Mouse (Mus musculus) hindbrain, embryonic 12.5 days (tissue): ENCODE data around the gene Dpyd. TPM values are rescaled to one million over a fixed set of nuclear protein-coding genes. Genes with fewer than 3 reads are reported as not detected.

ENCODE experiments used
- ATAC-seq: fragments of 200-750 bp; cut with Nextera tagmentation; 2 replicates; pipeline ENCODE4 v1.8.0; 2017; ENCODE audit warnings: moderate TSS enrichment; ENCODE audit not compliant: low FRiP score
- H3K27ac ChIP-seq: fragments of 300-500 bp; sonication (generic); 2 replicates; pipeline ENCODE4 v1.5.1; 2016; ENCODE audit warnings: mild to moderate bottlenecking
- H3K27me3 ChIP-seq: fragments of 300-500 bp; sonication (generic); 2 replicates; pipeline ENCODE4 v1.6.1; 2016; ENCODE audit warnings: mild to moderate bottlenecking
- H3K36me3 ChIP-seq: fragments of 300-500 bp; sonication (generic); 2 replicates; pipeline ENCODE4 v1.6.1; 2016; ENCODE audit warnings: mild to moderate bottlenecking
- H3K4me1 ChIP-seq: fragments of 300-500 bp; sonication (generic); 2 replicates; pipeline ENCODE4 v1.6.1; 2016
- H3K4me2 ChIP-seq: fragments of 300-500 bp; sonication (generic); replicated peaks from 2 replicates; pipeline ENCODE4 v1.6.1; 2016; ENCODE audit warnings: mild to moderate bottlenecking
- H3K4me3 ChIP-seq: fragments of 300-500 bp; sonication (generic); 2 replicates; pipeline ENCODE4 v1.5.1; 2016; ENCODE audit warnings: mild to moderate bottlenecking
- H3K9ac ChIP-seq: fragments of 300-500 bp; sonication (generic); 2 replicates; pipeline ENCODE4 v1.6.1; 2016; ENCODE audit warnings: mild to moderate bottlenecking, moderate library complexity
- H3K9me3 ChIP-seq: fragments of 300-500 bp; sonication (generic); replicated peaks from 2 replicates; pipeline ENCODE4 v1.6.1; 2016; ENCODE audit warnings: mild to moderate bottlenecking
- WGBS: fragments of 180-500 bp; shearing (Covaris S2); methylation state at CpG from one replicate; pipeline ENCODE4 v1.1.7; 2016; 5-methylcytosine and 5-hydroxymethylcytosine counted together
- polyA plus RNA-seq: library from polyadenylated mRNA; unstranded; fragments of >200 nt; fragmentation: Nextera tagmentation; extraction: Ambion mirVana; gene quantifications from 2 replicates; pipeline ENCODE4 v1.2.1, GENCODE M21; 2016

Gene Dpyd
- polyA plus RNA-seq, 1 experiment from 2014 or later = 6.6 TPM

DNA sequence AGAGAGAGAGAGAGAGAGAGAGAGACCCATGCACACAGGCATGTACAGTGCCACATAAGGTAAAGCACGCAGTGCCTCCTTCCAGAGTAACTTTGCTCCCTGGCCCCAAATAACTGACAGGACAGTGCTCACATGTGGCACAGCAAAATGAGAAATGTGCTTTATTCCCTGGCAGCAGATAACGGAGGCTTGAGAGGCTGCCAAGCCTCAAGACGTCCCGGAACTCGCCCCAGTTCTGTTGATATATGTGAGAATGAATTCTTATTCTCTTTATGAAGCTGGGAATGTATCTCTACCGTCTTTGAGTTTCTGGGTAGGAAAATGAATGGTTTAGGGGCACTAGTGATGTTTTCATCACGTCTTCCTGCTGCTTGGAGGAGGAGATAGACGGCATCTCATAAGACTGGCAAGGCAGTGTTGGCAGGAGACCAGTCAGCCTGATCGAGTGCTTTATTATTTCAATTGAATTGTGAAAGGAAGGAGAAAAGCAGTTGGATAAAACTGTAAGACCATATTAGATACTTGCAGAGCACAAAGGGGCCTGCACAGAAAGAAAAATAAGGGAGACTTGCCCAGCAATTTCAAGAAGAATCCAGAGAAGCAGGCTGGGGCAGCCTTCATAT lies 857.3 kb downstream of the Dpyd start:
- no peaks in the 10 kb centered on the region for H3K4me1 ChIP-seq
- ATAC-seq = no peak
- no peaks in the 10 kb centered on the region for H3K9me3 ChIP-seq
- no peak overlapping the region for H3K4me3 ChIP-seq
- H3K36me3 ChIP-seq = no peaks in the 10 kb centered on the region
- H3K27ac ChIP-seq = no peak overlapping the region
- no peak overlapping the region for H3K9ac ChIP-seq
- no peaks in the 10 kb centered on the region for H3K27me3 ChIP-seq
- H3K4me2 ChIP-seq = no peak overlapping the region
- WGBS = 79% methylated on average over 9 of the region's 9 CpGs

DNA sequence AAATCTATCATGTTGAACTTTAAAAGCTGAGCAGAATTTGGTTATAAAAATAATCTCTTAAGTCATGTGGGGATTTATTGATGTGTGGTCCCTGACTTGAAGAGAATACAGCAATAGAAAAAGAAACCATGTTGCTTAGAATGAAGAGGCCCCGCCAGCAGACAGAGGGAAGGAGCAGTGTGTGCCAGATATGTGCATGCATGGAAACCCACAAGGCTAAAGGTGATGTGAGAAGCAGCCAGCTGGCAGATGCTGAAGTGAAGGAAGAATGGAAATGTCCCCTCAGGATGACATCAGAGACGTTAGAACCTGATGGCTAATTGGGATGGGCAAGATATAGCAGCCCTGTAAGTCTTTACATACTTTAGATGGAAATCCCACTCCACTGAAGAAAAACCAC lies 857.8 kb downstream of the Dpyd start:
- WGBS = 80% methylated on average over 2 of the region's 2 CpGs
- Histone ChIP-seq H3K36me3 (no peaks in the 10 kb centered on the region), H3K4me3 (no peak overlapping the region), H3K9ac (no peak overlapping the region), H3K4me2 (no peak overlapping the region), H3K27ac (no peak overlapping the region), H3K9me3 (no peaks in the 10 kb centered on the region), H3K4me1 (no peaks in the 10 kb centered on the region), H3K27me3 (no peaks in the 10 kb centered on the region)
- ATAC-seq = no peak

DNA sequence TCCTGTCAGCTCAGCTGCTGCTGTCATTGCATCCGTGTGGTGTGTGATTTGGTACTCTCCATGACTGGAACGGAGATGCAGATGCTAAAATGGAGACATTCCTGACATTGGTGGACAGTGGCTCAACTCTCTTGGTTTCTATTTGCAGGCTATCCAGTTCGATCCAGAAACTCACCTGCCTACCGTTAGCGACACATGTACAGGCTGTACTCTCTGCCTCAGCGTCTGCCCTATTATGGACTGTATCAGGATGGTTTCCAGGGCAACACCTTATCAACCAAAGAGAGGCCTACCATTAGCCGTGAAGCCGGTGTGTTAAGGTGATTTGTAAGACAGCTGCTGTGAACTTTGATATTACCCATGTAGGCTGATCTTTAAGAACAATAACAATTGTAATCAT lies 869.4 kb downstream of the Dpyd start:
- no peak for ATAC-seq
- Histone ChIP-seq H3K36me3 (no peaks in the 10 kb centered on the region), H3K9ac (no peak overlapping the region), H3K9me3 (no peaks in the 10 kb centered on the region), H3K27me3 (no peaks in the 10 kb centered on the region), H3K4me1 (no peaks in the 10 kb centered on the region), H3K4me2 (no peak overlapping the region), H3K27ac (no peak overlapping the region), H3K4me3 (no peak overlapping the region)
- 77% methylated on average over 8 of the region's 8 CpGs for WGBS

DNA sequence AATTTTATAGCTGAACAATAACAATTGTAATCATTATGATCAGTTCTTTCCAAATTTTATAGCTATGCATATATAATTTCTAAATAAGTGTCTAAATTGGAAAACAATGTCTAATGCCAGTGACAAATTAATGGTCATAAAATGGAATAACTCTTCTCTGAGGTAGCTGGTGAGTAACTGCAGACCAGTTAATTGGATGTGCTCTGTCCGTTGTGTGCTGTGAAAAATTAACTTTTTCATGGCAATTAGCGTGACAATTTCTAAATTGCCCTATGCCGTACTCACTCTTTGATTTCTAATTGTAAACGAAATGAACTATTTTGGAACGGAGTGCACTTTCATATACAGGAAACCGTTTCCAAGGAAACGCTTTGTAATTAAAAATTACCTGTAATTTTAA lies 869.8 kb downstream of the Dpyd start:
- WGBS = 81% methylated on average over 7 of the region's 7 CpGs
- no peak overlapping the region for H3K27ac ChIP-seq

DNA sequence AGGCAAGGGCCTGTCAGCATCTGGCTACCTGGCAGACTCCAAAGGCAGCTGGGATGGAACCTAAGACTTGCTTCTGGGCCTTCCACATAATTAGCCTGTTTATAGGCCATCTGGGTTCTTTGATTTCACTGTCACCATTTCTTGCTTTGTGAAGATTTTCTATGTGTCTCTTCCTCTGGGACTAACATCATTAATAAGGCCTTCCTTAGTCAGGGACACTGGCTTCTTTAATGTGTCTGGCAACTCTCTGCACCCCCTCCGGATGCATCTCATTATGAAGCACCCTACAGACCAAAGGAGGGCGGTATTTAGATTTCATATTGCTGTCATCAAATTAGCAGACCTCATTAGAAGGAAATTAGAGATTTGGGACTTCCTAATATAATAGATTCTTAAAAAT lies 885.6 kb downstream of the Dpyd start:
- Histone ChIP-seq H3K27ac (no peak overlapping the region), H3K9me3 (no peaks in the 10 kb centered on the region), H3K4me3 (no peak overlapping the region), H3K4me2 (no peak overlapping the region), H3K4me1 (no peaks in the 10 kb centered on the region), H3K36me3 (no peaks in the 10 kb centered on the region), H3K9ac (no peak overlapping the region), H3K27me3 (no peaks in the 10 kb centered on the region)
- no peak for ATAC-seq
- 75% methylated on average over 2 of the region's 2 CpGs for WGBS

More for the DNA sequence above, 869.8 kb downstream of the Dpyd start:
- H3K9me3 ChIP-seq = no peaks in the 10 kb centered on the region
- H3K36me3 ChIP-seq = no peaks in the 10 kb centered on the region
- H3K27me3 ChIP-seq = no peaks in the 10 kb centered on the region
- no peak overlapping the region for H3K4me3 ChIP-seq
- no peak overlapping the region for H3K4me2 ChIP-seq
- no peaks in the 10 kb centered on the region for H3K4me1 ChIP-seq
- no peak for ATAC-seq
- no peak overlapping the region for H3K9ac ChIP-seq

DNA sequence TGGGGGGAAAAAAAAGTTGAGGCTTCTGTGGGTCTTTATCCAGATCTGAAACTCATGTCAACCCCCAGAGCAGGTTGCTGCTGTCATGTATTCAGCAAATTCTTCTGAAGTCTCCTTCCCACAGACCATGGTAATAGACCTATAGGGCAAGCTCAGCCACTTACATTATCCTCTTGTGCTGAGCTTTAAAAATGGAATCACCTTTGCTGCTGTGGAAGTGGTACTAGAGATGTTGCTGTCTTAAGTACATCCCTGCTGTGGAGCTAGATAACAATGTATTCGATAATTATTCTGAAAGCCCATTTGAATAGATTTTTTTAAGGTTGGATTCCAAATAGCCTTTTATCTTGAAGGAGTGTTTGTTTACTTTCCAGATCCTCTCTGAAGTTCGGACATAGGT lies 902.1 kb downstream of the Dpyd start:
- H3K4me1 ChIP-seq = peaks cover 3% of the 10 kb centered on the region; the same call in 1 of the 2 replicates
- H3K9me3 ChIP-seq = no peaks in the 10 kb centered on the region
- no peaks in the 10 kb centered on the region for H3K36me3 ChIP-seq
- H3K4me3 ChIP-seq = no peak overlapping the region
- 74% methylated on average over 2 of the region's 2 CpGs for WGBS
- ATAC-seq = no peak
- no peak overlapping the region for H3K9ac ChIP-seq
- no peak overlapping the region for H3K4me2 ChIP-seq
- no peak overlapping the region for H3K27ac ChIP-seq
- H3K27me3 ChIP-seq = no peaks in the 10 kb centered on the region

DNA sequence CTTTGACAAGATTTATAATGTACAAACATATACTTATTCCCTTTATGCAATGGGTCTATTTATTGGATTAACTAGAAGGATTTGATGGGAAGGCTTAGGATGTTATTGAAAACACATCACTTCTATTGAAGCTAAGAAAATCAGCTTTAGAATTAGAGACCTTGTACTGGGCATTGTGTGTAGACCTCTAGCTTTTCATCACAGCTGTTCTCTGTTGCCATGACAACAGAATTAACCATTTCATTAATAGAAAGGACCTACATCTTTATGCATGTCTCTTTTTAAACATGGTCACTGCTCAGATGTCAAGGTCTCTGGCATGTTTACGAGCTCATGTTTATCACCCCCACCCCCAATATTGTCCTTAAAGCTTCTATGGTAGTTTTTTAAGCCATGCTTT lies 902.5 kb downstream of the Dpyd start:
- 25% methylated on average over 1 of the region's 1 CpGs for WGBS
- Histone ChIP-seq H3K9me3 (no peaks in the 10 kb centered on the region), H3K27me3 (no peaks in the 10 kb centered on the region), H3K36me3 (no peaks in the 10 kb centered on the region), H3K27ac (no peak overlapping the region), H3K9ac (no peak overlapping the region), H3K4me3 (no peak overlapping the region), H3K4me1 (peaks cover 3% of the 10 kb centered on the region; the same call in 1 of the 2 replicates), H3K4me2 (no peak overlapping the region)
- peak; percentile 73 for ATAC-seq

DNA sequence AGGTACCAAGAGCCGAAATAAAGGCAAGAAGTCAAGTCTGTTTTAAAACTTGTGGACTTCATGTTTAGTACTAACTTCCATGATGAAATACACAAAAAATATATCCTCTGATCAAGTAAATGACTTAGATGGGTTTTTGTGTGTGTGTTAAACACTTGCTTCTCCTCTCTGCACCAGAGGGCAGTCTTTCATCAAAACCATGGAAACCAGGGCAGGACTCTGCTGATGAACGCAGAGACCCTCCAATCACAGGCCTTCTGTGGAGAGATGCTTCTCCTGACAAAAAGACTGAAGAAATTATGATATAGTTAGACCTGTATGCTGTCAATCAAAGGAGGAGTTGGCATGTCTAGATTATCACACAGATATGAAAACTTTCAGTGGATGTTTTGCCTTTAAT lies 905.8 kb downstream of the Dpyd start:
- Histone ChIP-seq H3K4me1 (peaks cover 3% of the 10 kb centered on the region; the same call in 1 of the 2 replicates), H3K9me3 (no peaks in the 10 kb centered on the region), H3K4me2 (no peak overlapping the region), H3K36me3 (no peaks in the 10 kb centered on the region), H3K4me3 (no peak overlapping the region), H3K9ac (no peak overlapping the region), H3K27ac (no peak overlapping the region), H3K27me3 (no peaks in the 10 kb centered on the region)
- no peak for ATAC-seq
- 73% methylated on average over 2 of the region's 2 CpGs for WGBS
